Mouse (Mus musculus) brain, adult 2 months (tissue): ENCODE measurements around the gene Prg3.

Experiments used
- DNase-seq: peaks from one replicate; pipeline ENCODE4 v3.0.0; 2011; ENCODE audit warnings: low read depth, low spot score

Prg3 gene

GRCm38 (mm10) chr2:84987930-84988329, at the start of gene Prg3:
Gene Prg3 (plus strand): TSS chr2:84988215.
- DNase-seq: no peak

- DNase-seq: no peak
Measured at GRCm38 (mm10) chr2:84938249-84938946, 49.6 kb upstream of the Prg3 start.

GRCm38 (mm10) chr2:84939306-84939705, 48.7 kb upstream of the Prg3 start:
- no peak for DNase-seq

GRCm38 (mm10) chr2:84939711-84940110, 48.3 kb upstream of the Prg3 start:
- DNase-seq: no peak

GRCm38 (mm10) chr2:84941332-84941731, 46.7 kb upstream of the Prg3 start:
- no peak for DNase-seq

DNA sequence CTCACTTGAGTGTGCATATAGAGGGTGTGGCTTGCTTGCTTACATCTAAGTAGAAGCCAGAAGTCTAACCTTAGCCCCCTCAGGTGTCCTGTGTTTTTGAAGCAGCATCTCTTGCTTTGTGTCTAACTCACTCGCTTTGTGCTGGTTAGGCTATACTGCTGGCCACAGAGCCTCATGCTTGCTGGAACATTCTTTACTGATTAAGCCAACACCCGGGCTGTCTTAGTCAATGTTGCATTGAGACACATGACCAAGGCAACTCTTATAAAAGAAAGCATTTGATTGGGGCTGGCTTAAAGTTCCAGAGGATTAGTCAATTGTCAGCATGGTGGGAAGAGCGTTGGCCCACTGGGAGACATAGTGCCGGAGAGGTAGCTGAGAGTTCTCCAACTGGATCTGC, 46.2 kb upstream of the Prg3 start:
- DNase-seq: no peak

DNA sequence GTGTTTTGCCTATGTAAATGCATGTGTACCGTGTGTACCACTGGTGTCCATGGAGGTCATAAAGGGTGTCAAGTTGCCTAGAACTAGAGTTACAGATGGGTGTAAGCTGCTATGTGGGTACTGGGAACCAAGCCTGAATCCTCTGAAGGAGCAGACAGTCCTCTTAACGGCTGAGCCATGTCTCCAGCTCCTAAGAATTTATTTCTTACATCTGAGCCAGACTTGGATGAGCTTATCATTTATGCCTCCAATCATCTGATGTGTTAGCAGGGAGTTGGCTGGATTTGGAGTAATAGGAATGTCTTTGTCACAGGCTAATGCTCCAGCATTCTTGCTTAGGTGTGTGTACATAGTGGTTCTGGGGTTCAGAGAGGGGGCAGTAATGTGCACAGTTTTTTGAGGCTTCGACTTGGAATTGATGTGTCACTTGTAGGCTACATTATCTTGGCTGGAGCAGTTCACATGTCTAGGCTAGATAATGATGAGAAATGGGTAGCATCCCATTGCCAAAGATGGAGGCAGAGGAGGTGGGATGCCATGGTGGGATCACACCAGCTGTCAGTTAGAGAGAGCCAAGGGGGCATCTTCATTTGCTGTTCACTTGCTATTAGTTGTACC, 40.8 kb upstream of the Prg3 start:
- peak; percentile 17 for DNase-seq

- DNase-seq: no peak
Measured at GRCm38 (mm10) chr2:84948252-84948651, 39.8 kb upstream of the Prg3 start.

DNA sequence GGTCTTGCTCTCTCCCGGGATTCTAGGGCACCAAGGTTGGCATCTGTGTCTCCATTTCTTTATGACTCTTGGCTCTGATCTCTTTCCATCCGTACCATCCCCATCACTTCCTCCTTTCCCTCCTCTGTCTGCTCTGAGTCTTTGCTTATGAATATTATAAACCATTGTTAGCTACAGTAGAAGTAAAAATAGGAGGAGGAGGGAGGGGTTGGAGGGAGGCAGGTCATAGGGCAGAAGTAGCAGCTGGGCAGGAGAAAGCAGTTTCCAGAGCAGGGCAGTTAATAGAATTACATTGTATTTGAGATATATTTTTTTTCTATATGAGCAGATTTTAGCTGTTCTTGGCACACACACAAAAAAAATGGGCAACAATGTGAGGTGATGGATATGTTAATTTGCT, 39.3 kb upstream of the Prg3 start:
- DNase-seq: peak; percentile 10

DNA sequence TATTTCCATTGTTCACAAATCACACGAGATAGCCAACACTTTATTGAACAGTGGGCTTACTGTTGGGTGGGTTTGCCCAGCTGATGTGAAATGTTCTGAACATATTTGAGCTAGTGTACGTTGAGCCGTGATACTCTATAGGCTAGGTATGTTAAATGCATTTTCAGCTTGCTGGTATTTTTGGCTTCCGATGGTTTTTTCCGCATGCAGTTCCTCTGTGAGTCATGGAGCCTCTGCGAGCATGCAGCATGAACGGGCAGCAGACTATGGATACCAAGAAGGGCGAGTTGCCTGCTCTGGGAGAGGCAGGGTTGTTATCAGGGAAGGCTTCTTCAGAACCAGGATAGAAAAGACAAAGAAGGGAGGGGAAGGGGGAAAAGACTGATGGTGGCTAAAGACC, 37.0 kb upstream of the Prg3 start:
- DNase-seq: peak; percentile 43

GRCm38 (mm10) chr2:84952251-84952650, 35.8 kb upstream of the Prg3 start:
- no peak for DNase-seq

DNA sequence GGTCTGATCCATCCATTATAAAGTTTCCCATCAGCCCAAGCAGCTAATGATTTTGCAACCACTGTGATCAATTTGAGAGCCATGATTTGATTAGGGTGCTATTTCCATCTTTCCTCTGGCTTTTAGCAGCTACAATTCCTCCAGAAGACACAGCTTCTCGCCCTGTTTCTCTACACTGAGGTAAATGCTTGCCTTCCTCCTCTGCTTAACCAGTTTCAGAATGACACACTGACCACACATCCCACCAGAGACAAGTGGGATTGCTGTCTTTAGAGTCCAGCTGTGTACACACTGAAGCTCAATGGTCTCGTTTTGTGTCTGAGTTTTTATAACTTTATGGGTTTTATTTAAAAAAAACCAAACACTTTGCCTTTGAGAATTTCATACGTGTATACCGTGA, 35.3 kb upstream of the Prg3 start:
- no peak for DNase-seq

- no peak for DNase-seq
Measured at GRCm38 (mm10) chr2:84955435-84955834, 32.6 kb upstream of the Prg3 start.

DNA sequence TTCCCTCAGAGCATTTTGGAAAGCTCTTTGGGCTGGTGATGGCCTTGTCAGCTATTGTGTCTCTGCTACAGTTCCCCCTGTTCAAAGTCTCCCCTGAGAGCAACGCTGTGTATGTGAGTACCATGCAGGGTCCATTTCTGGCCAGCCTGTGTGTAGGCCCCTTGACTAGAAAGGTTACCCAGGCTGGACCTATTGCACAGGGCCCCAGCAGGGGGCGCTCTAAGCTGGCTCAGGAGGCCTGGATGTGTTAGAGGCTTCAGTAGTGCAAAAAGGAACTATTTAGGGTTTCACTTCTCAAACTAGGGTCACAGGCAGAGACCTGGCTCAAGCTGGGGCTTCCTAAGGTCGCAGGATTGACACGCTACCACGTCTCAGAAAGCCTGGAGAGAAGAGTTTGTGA, 31.7 kb upstream of the Prg3 start:
- DNase-seq: peak; percentile 49

GRCm38 (mm10) chr2:84958588-84959264, 29.3 kb upstream of the Prg3 start:
- no peak for DNase-seq

- no peak for DNase-seq
Measured at GRCm38 (mm10) chr2:84961300-84961699, 26.7 kb upstream of the Prg3 start.

DNA sequence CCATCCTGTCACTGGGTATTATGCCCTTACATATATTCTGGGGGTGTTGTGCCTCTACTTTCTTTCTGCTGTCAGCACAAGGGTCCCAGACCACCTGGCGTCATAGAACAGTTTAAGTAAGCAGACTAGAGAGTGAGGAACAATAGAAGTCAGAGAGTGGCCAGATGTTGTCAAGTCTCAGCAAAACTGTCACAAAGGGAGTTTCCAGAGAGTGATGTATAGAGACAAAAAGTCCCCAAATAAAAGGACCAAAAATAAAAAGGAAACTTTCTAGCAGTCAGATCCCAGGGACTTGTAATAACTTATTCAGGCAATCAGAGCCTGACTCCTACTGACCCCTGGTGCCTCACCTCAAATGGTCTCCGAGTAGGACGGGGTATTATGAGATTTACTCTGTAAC, 26.1 kb upstream of the Prg3 start:
- no peak for DNase-seq

- DNase-seq: no peak
Measured at GRCm38 (mm10) chr2:84962906-84963507, 25.0 kb upstream of the Prg3 start.

- no peak for DNase-seq
Measured at GRCm38 (mm10) chr2:84964111-84964801, 23.8 kb upstream of the Prg3 start.

- no peak for DNase-seq
Measured at GRCm38 (mm10) chr2:84967318-84967991, 20.6 kb upstream of the Prg3 start.

DNA sequence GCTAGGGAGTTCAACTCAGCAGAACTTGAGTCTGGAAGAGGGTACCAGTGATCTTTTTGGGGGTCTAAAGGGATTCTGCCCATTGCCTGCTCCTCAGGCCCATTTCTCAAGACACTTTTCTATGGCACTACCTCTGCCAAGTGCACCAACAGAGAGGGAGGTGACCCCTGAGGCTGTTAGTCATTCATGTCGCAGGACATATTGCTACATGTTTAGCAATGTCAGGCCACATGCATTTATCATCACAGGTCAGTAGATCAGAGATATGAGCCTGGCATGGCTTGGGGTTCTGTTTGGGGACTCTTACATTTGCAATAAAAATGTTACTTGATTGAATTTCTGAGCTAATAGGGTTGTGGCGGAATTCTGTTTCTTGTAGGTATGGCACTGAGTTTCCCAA, 12.4 kb upstream of the Prg3 start:
- no peak for DNase-seq
